Mouse (Mus musculus): ENCODE measurements at regions not wholly inside any gene's neighbourhood (a gene's known extent, or its start where the extent isn't known, plus 50 kb on each side); places are given as distances from the start of the nearest gene placed in this dataset.

DNA sequence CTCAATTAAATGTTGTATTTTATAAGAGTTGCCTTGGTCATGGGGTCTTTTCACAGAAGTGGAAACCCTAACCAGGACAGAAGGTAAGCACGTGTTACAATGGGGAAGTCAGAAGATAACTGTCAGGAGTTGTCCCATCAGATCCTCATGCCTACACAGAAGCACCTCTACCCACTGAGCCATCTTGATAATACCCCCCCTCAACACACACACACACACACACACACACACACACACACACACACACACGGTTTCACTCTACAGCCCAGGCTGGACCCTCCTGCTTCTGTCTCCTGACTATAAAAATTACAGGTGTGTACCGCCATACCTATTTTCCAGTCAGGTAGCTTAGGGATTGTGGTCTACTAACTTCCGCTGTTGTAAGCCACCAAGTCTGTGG is 68.3 kb downstream of the Mcfd2 start:
- TF ChIP-seq CTCF (IDR thresholded peaks at IDR 0.05) (no peak), EP300 (IDR thresholded peaks at IDR 0.05) (no peak)

Measured in lung, postnatal 0 days (tissue).